Mouse (Mus musculus) embryonic facial prominence, embryonic 14.5 days (tissue): ENCODE measurements around the gene St3gal3. TPM values are rescaled to one million over a fixed set of nuclear protein-coding genes. Genes with fewer than 3 reads are reported as not detected.

Experiments used
- ATAC-seq: fragments of 200-750 bp; cut with Nextera tagmentation; 2 replicates; pipeline ENCODE4 v1.8.0; 2017; ENCODE audit warnings: low read depth, moderate number of reproducible peaks, moderate TSS enrichment
- DNase-seq: peaks from one replicate; pipeline ENCODE4 v3.0.0-alpha.2; 2015; ENCODE audit warnings: low spot score
- H3K27ac ChIP-seq: fragments of 300-500 bp; sonication (generic); replicated peaks from 2 replicates; pipeline ENCODE4 v1.5.1; 2014; ENCODE audit warnings: low read depth, mild to moderate bottlenecking, low read length, moderate library complexity
- H3K27me3 ChIP-seq: fragments of 300-500 bp; sonication (generic); replicated peaks from 2 replicates; pipeline ENCODE4 v1.6.1; 2014; ENCODE audit warnings: low read length; ENCODE audit not compliant: control insufficient read depth, insufficient read depth
- H3K36me3 ChIP-seq: fragments of 300-500 bp; sonication (generic); 2 replicates; pipeline ENCODE4 v1.6.1; 2014; ENCODE audit warnings: low read length, mixed read lengths; ENCODE audit not compliant: control insufficient read depth, insufficient read depth
- H3K4me1 ChIP-seq: fragments of 300-500 bp; sonication (generic); 2 replicates; pipeline ENCODE4 v1.6.1; 2014; ENCODE audit warnings: antibody characterized with exemption, low read length; ENCODE audit not compliant: control insufficient read depth, insufficient read depth
- H3K4me2 ChIP-seq: fragments of 300-500 bp; sonication (generic); 2 replicates; pipeline ENCODE4 v1.6.1; 2014; ENCODE audit warnings: low read depth, mild to moderate bottlenecking, low read length, moderate library complexity, mixed read lengths
- H3K4me3 ChIP-seq: fragments of 300-500 bp; sonication (generic); 2 replicates; pipeline ENCODE4 v1.5.1; 2014; ENCODE audit warnings: low read depth, mild to moderate bottlenecking, low read length
- H3K9ac ChIP-seq: fragments of 300-500 bp; sonication (generic); 2 replicates; pipeline ENCODE4 v1.6.1; 2014; ENCODE audit warnings: low read depth, mild to moderate bottlenecking, low read length, moderate library complexity, mixed read lengths
- H3K9me3 ChIP-seq: fragments of 300-500 bp; sonication (generic); 2 replicates; pipeline ENCODE4 v1.6.1; 2016; ENCODE audit warnings: low read length; ENCODE audit not compliant: control insufficient read depth
- WGBS: fragments of 180-500 bp; shearing (Covaris S2); extraction: QIAGEN DNeasy Blood & Tissue Kit; methylation state at CpG from one replicate; pipeline ENCODE4 v1.1.7; 2014; 5-methylcytosine and 5-hydroxymethylcytosine counted together
- polyA plus RNA-seq: library from polyadenylated mRNA; unstranded; fragments of >200 nt; fragmentation: Nextera tagmentation; extraction: Ambion mirVana; gene quantifications from 2 replicates; pipeline ENCODE4 v1.2.1, GENCODE M21; 2014

St3gal3 gene
- polyA plus RNA-seq, 1 experiment from 2014 or later, result 5.6 TPM

DNA sequence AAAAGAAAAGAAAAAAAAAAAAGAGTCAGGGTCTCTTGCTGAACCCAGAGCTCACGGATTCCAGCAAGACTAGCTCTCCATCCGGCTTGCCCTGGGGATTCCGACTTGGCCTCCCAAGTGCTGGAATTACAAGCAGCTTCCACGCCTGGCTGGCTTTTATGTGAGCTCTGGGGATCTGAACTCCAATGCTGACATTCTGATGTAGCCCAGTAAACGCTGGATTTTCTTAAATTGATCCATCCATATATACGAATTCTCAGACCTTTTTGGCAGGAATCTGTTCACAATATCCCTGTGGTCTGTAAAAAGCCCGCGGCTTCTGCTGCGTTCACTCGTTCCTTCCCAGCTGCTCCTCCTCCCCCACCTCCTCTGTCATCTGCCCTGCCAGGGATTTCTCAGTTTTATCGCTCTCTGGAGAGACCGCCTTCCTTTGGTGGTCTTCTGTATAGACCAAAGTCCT lies 57.4 kb downstream of the St3gal3 start:
- H3K4me1 ChIP-seq, result no peaks in the 10 kb centered on the region
- no peak overlapping the region; the same call in 1 of the 2 replicates for H3K27ac ChIP-seq
- no peak overlapping the region for H3K4me2 ChIP-seq
- ATAC-seq, result no peak; the same call in 1 of the 2 replicates
- H3K27me3 ChIP-seq, result no peaks in the 10 kb centered on the region
- H3K9me3 ChIP-seq, result no peaks in the 10 kb centered on the region
- DNase-seq, result peak; percentile 88
- 34% methylated on average over 12 of the region's 12 CpGs for WGBS
- 0 out of 2 replicates have a peak, but pooled peaks cover 6% of the 10 kb centered on the region for H3K36me3 ChIP-seq
- no peak overlapping the region for H3K4me3 ChIP-seq
- H3K9ac ChIP-seq, result no peak overlapping the region

DNA sequence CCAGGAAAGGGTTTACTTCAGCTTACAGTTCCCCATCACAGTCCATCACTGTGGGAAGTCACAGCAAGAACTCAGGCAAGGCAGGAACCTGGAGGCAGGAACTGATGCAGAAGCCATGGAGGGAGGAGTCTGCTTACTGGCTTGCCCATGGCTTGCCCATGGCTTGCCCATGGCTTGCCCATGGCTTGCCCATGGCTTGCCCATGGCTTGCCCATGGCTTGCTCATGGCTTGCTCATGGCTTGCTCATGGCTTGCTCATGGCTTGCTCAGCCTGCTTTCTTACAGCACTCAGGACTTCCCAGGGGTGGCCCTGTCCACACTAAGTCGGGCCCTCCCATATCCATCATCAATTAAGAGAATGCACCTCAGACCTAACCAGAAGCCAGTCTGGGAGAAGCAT lies 58.1 kb downstream of the St3gal3 start:
- Histone ChIP-seq H3K9me3 (no peaks in the 10 kb centered on the region), H3K36me3 (0 out of 2 replicates have a peak, but pooled peaks cover 6% of the 10 kb centered on the region), H3K9ac (no peak overlapping the region), H3K4me2 (no peak overlapping the region), H3K27me3 (no peaks in the 10 kb centered on the region), H3K27ac (no peak overlapping the region), H3K4me1 (no peaks in the 10 kb centered on the region; the same call in 1 of the 2 replicates), H3K4me3 (no peak overlapping the region)
- DNase-seq (no peak), ATAC-seq (no peak)
- WGBS, result 93% methylated on average over 1 of the region's 1 CpGs

DNA sequence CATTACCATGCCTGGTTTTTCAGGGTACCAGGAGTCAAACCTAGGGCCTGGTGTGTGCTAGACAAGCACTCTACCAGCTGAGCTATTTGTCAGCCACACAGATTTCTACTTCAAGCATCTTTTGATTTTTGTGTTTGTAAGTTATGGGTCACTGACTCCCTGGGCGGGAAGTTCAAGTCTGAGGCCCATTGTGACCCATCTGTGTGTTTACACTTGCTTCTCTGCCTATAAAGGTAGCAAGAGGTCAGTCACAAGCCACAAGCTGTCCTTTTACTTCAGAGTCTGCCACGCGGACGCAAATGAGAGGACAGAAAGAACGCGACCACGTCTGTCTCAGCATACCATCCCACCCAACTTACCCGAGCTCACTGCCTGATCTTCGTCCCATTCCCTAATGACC lies 59.4 kb downstream of the St3gal3 start:
- Histone ChIP-seq H3K4me1 (no peaks in the 10 kb centered on the region; the same call in 1 of the 2 replicates), H3K27me3 (no peaks in the 10 kb centered on the region), H3K4me2 (no peak overlapping the region), H3K4me3 (no peak overlapping the region), H3K9ac (no peak overlapping the region), H3K27ac (no peak overlapping the region), H3K9me3 (no peaks in the 10 kb centered on the region), H3K36me3 (0 out of 2 replicates have a peak, but pooled peaks cover 6% of the 10 kb centered on the region)
- ATAC-seq, result no peak
- no peak for DNase-seq
- WGBS, result 83% methylated on average over 9 of the region's 9 CpGs

DNA sequence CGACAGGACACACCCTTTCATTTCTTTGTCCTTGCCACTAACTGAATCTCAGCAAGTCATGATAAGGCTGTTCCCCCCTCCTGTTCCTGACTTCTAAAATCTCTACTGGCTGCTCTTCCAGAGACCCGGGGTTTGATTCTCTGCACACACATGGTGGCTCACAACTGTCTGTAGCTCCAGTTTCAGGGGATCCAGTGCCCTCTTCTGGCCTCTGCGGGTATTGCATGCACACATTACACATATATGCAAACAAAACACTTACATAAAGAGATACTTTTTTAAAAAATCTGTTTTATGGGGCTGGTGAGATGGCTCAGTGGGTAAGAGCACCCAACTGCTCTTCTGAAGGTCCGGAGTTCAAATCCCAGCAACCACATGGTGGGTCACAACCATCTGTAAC lies 60.5 kb downstream of the St3gal3 start:
- Histone ChIP-seq H3K27me3 (no peaks in the 10 kb centered on the region), H3K36me3 (0 out of 2 replicates have a peak, but pooled peaks cover 6% of the 10 kb centered on the region), H3K4me3 (no peak overlapping the region), H3K4me2 (no peak overlapping the region), H3K9me3 (no peaks in the 10 kb centered on the region), H3K4me1 (no peaks in the 10 kb centered on the region; the same call in 1 of the 2 replicates), H3K9ac (no peak overlapping the region), H3K27ac (no peak overlapping the region)
- ATAC-seq (no peak), DNase-seq (no peak)
- WGBS, result 91% methylated on average over 4 of the region's 4 CpGs

DNA sequence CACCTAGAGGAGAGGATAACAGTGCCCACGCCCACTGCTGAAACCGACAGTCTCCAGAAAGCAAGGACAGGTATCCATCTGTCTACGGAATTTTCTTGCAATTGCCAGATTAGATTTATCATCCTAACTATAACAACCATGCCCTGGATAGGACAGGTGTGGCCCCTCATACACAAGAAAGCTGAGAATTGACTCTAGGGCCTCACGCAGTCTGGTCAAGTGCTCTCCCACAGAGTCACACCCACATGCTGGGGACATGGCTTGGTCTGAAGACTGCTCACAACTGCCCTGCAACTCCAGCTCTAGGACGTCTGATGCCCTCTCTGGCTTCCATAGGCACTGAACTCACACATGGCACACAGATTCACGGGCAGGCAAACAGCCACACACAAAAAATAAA lies 61.6 kb downstream of the St3gal3 start:
- H3K9me3 ChIP-seq, result no peaks in the 10 kb centered on the region
- WGBS, result 73% methylated on average over 6 of the region's 6 CpGs
- DNase-seq, result no peak

DNA sequence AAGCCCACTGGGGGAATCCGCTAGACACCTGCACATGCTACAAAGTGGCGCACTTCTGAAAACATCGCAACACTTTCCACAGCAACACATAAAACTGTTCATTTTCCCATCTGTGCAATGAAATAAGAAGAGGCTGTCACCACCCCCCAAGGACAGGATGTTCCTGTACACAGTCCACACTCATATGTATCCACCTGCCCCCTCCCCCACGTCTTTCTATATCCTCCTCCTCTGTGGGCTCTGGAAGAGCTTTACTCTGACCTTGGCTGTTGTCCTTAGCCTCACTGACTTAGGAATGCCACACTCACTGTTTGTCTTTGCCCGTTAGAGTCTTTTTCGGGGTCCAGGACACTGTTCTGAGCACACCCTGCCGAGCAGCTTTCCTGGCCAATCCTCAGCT lies 62.8 kb downstream of the St3gal3 start:
- Histone ChIP-seq H3K36me3 (0 out of 2 replicates have a peak, but pooled peaks cover 6% of the 10 kb centered on the region), H3K27ac (no peak overlapping the region), H3K9me3 (no peaks in the 10 kb centered on the region), H3K4me3 (no peak overlapping the region), H3K9ac (no peak overlapping the region), H3K4me1 (no peaks in the 10 kb centered on the region; the same call in 1 of the 2 replicates), H3K4me2 (no peak overlapping the region), H3K27me3 (no peaks in the 10 kb centered on the region)
- ATAC-seq, result no peak
- WGBS, result 78% methylated on average over 7 of the region's 7 CpGs
- DNase-seq, result no peak

More for the DNA sequence above, 61.6 kb downstream of the St3gal3 start:
- H3K36me3 ChIP-seq, result 0 out of 2 replicates have a peak, but pooled peaks cover 6% of the 10 kb centered on the region
- no peak overlapping the region for H3K9ac ChIP-seq
- H3K4me2 ChIP-seq, result no peak overlapping the region
- no peak for ATAC-seq
- no peaks in the 10 kb centered on the region; the same call in 1 of the 2 replicates for H3K4me1 ChIP-seq
- no peak overlapping the region for H3K27ac ChIP-seq
- no peak overlapping the region for H3K4me3 ChIP-seq
- no peaks in the 10 kb centered on the region for H3K27me3 ChIP-seq

DNA sequence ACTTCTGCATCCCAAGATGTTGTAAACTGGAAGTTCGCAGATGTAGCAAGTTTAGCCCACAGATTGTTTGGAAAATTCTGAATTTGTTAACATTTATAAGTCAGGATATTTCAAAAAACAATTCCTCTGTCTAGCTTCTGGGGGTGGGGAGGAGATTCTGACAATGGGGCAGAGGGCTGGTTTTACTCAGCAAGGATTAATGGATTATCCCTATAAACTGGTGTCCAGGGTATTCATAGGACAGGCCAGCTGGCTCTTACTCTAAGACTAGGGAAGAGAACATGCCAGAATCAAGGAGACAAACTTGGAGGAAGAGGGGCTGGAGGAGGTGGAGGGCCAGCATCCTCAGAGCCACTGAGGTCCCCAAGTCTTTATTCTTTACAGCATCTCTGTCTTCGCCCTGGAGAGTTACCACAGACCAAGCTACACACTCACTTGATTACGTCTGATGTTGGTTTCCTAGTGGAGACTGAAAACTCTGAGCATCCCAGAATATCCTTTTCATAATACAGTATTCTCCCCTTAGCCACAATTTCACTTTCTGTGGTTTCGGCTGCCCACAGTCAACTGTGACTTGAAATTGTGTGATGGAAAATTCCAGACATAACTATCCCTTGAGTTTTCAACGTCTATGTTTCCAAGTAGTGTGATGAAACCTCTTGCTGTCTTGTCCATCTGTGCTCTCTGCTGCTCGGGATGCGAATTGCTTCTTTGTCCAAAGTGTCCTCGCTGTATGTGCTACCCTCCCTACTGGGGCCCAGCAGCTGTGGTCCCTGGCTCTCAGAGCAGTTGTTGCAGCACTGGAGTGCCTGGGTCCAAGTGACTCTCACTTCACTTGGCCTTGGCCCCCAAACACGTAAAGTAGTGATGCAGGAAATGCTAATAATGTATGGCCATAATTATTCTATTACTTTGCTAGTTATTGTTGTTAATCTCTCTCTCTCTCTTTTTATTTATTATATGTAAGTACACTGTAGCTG lies 64.2 kb downstream of the St3gal3 start:
- Histone ChIP-seq H3K9ac (no peak overlapping the region), H3K4me2 (no peak overlapping the region), H3K36me3 (0 out of 2 replicates have a peak, but pooled peaks cover 6% of the 10 kb centered on the region), H3K27ac (no peak overlapping the region; the same call in 1 of the 2 replicates), H3K4me1 (no peaks in the 10 kb centered on the region; the same call in 1 of the 2 replicates), H3K4me3 (no peak overlapping the region), H3K9me3 (no peaks in the 10 kb centered on the region), H3K27me3 (no peaks in the 10 kb centered on the region)
- DNase-seq (no peak), ATAC-seq (no peak)
- 77% methylated on average over 9 of the region's 9 CpGs for WGBS

DNA sequence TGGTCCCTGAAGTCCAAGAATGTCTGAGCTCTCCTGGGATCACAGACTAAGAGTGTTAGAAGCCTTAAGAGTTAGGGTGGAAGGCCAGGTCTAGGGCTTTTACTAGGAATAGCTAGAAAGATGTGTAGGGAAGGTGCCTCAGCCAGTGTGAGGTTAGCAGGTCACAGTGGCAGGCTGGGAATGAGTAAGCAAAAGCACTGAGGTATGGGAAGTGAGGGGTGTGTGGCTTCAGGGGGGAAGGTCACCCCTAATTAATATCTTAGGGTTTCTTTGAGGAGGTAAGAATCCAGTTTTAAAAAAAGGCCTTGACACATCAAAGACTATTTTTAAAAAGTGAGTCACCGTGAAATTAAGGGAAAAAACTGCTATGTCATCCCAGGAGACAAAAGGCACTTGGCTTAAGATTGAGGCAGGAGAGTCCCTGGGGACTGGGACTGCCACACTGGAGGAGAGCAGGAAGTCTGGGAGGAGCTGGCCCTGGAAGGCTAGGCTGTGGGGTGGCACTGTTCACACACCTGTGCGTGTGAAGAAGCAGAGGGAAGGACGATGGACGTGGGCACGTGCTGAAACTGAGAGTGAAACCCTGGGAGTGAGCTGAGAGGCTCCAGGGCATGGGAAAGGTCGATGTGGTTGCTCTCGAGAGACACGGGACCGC lies 72.8 kb downstream of the St3gal3 start:
- DNase-seq (no peak), ATAC-seq (no peak)
- Histone ChIP-seq H3K4me3 (no peak overlapping the region), H3K36me3 (no peaks in the 10 kb centered on the region), H3K27me3 (no peaks in the 10 kb centered on the region), H3K4me2 (no peak overlapping the region), H3K9ac (no peak overlapping the region), H3K27ac (no peak overlapping the region), H3K4me1 (peaks cover 16% of the 10 kb centered on the region), H3K9me3 (no peaks in the 10 kb centered on the region)
- WGBS, result 50% methylated on average over 9 of the region's 9 CpGs
